Mouse (Mus musculus) hindbrain, embryonic 15.5 days (tissue): ENCODE measurements around the gene Exoc8. TPM values are rescaled to one million over a fixed set of nuclear protein-coding genes. Genes with fewer than 3 reads are reported as not detected.

ENCODE experiments used
- ATAC-seq: fragments of 200-750 bp; cut with Nextera tagmentation; 2 replicates; pipeline ENCODE4 v1.8.0; 2017; ENCODE audit warnings: low read depth, moderate number of reproducible peaks, moderate TSS enrichment; ENCODE audit not compliant: low FRiP score
- H3K27ac ChIP-seq: fragments of 300-500 bp; sonication (generic); replicated peaks from 2 replicates; pipeline ENCODE4 v1.5.1; 2015; ENCODE audit warnings: mild to moderate bottlenecking, inconsistent platforms
- H3K27me3 ChIP-seq: fragments of 300-500 bp; sonication (generic); 2 replicates; pipeline ENCODE4 v1.6.1; 2015; ENCODE audit warnings: control low read depth, inconsistent platforms
- H3K36me3 ChIP-seq: fragments of 300-500 bp; sonication (generic); 2 replicates; pipeline ENCODE4 v1.6.1; 2015; ENCODE audit warnings: control low read depth, inconsistent platforms
- H3K4me1 ChIP-seq: fragments of 300-500 bp; sonication (generic); replicated peaks from 2 replicates; pipeline ENCODE4 v1.6.1; 2015; ENCODE audit warnings: control low read depth, inconsistent platforms
- H3K4me2 ChIP-seq: fragments of 300-500 bp; sonication (generic); 2 replicates; pipeline ENCODE4 v1.6.1; 2015; ENCODE audit warnings: moderate library complexity, mild to moderate bottlenecking, inconsistent platforms
- H3K4me3 ChIP-seq: fragments of 300-500 bp; sonication (generic); 2 replicates; pipeline ENCODE4 v1.5.1; 2015; ENCODE audit warnings: mild to moderate bottlenecking, inconsistent platforms
- H3K9ac ChIP-seq: fragments of 300-500 bp; sonication (generic); 2 replicates; pipeline ENCODE4 v1.6.1; 2015; ENCODE audit warnings: inconsistent platforms
- H3K9me3 ChIP-seq: fragments of 300-500 bp; sonication (generic); 2 replicates; pipeline ENCODE4 v1.6.1; 2016; ENCODE audit warnings: control low read depth, inconsistent platforms
- WGBS: fragments of 180-500 bp; shearing (Covaris S2); methylation state at CpG from one replicate; pipeline ENCODE4 v1.1.7; 2015; 5-methylcytosine and 5-hydroxymethylcytosine counted together
- polyA plus RNA-seq: library from polyadenylated mRNA; unstranded; fragments of >200 nt; fragmentation: Nextera tagmentation; extraction: Ambion mirVana; gene quantifications from 2 replicates; pipeline ENCODE4 v1.2.1, GENCODE M21; 2015

Exoc8 gene
- polyA plus RNA-seq, 1 experiment from 2014 or later: 15.2 TPM

- 82% methylated on average over 15 of the region's 15 CpGs for WGBS
- no peak overlapping the region for H3K4me3 ChIP-seq
These were observed 26.6 kb upstream of the Exoc8 start for GRCm38 (mm10) chr8:124923971-124924652.

GRCm38 (mm10) chr8:124922490-124923089 is 25.1 kb upstream of the Exoc8 start:
- Histone ChIP-seq H3K4me1 (peaks cover 20% of the 10 kb centered on the region), H3K9me3 (no peaks in the 10 kb centered on the region), H3K27me3 (no peaks in the 10 kb centered on the region), H3K36me3 (no peaks in the 10 kb centered on the region), H3K9ac (no peak overlapping the region), H3K4me3 (no peak overlapping the region), H3K4me2 (no peak overlapping the region), H3K27ac (no peak overlapping the region)
- 68% methylated on average over 11 of the region's 11 CpGs for WGBS
- ATAC-seq: no peak

More at GRCm38 (mm10) chr8:124923971-124924652, 26.6 kb upstream of the Exoc8 start:
- Histone ChIP-seq H3K27me3 (no peaks in the 10 kb centered on the region), H3K9ac (no peak overlapping the region), H3K4me1 (peaks cover 15% of the 10 kb centered on the region), H3K36me3 (no peaks in the 10 kb centered on the region), H3K4me2 (no peak overlapping the region), H3K27ac (no peak overlapping the region), H3K9me3 (no peaks in the 10 kb centered on the region)
- no peak for ATAC-seq

- no peaks in the 10 kb centered on the region for H3K9me3 ChIP-seq
- ATAC-seq: no peak
- H3K36me3 ChIP-seq: no peaks in the 10 kb centered on the region
- no peaks in the 10 kb centered on the region for H3K27me3 ChIP-seq
- H3K4me1 ChIP-seq: peaks cover 20% of the 10 kb centered on the region
- H3K9ac ChIP-seq: no peak overlapping the region
- H3K4me3 ChIP-seq: no peak overlapping the region
- 80% methylated on average over 18 of the region's 18 CpGs for WGBS
- no peak overlapping the region for H3K4me2 ChIP-seq
- no peak overlapping the region for H3K27ac ChIP-seq
These were observed 24.1 kb upstream of the Exoc8 start for GRCm38 (mm10) chr8:124921369-124922279.

- no peak for ATAC-seq
- H3K9me3 ChIP-seq: no peaks in the 10 kb centered on the region
- peaks cover 22% of the 10 kb centered on the region for H3K36me3 ChIP-seq
- H3K4me1 ChIP-seq: peaks cover 15% of the 10 kb centered on the region
- H3K27ac ChIP-seq: no peak overlapping the region
- no peaks in the 10 kb centered on the region for H3K27me3 ChIP-seq
- 77% methylated on average over 18 of the region's 18 CpGs for WGBS
- H3K4me2 ChIP-seq: no peak overlapping the region
- H3K4me3 ChIP-seq: no peak overlapping the region
- H3K9ac ChIP-seq: no peak overlapping the region
These were observed 20.4 kb upstream of the Exoc8 start for GRCm38 (mm10) chr8:124917741-124918484.

- ATAC-seq: no peak
- Histone ChIP-seq H3K4me3 (no peak overlapping the region), H3K9me3 (no peaks in the 10 kb centered on the region), H3K27me3 (no peaks in the 10 kb centered on the region), H3K4me2 (no peak overlapping the region), H3K27ac (no peak overlapping the region), H3K4me1 (0 out of 2 replicates have a peak, but pooled peaks cover 5% of the 10 kb centered on the region), H3K36me3 (peaks cover 48% of the 10 kb centered on the region), H3K9ac (no peak overlapping the region)
- WGBS: 97% methylated on average over 5 of the region's 5 CpGs
These were observed 16.6 kb upstream of the Exoc8 start for GRCm38 (mm10) chr8:124914061-124914460.

- H3K4me2 ChIP-seq: no peak overlapping the region
- H3K4me3 ChIP-seq: no peak overlapping the region
- H3K36me3 ChIP-seq: peaks cover 62% of the 10 kb centered on the region
- H3K9ac ChIP-seq: no peak overlapping the region
- no peaks in the 10 kb centered on the region for H3K27me3 ChIP-seq
- ATAC-seq: no peak
- H3K27ac ChIP-seq: no peak overlapping the region
- no peaks in the 10 kb centered on the region for H3K9me3 ChIP-seq
- 77% methylated on average over 17 of the region's 17 CpGs for WGBS
- H3K4me1 ChIP-seq: no peaks in the 10 kb centered on the region
These were observed 14.7 kb upstream of the Exoc8 start for GRCm38 (mm10) chr8:124911938-124912872.

GRCm38 (mm10) chr8:124910349-124910748 is 12.8 kb upstream of the Exoc8 start:
- no peaks in the 10 kb centered on the region for H3K27me3 ChIP-seq
- ATAC-seq: no peak
- H3K4me1 ChIP-seq: 0 out of 2 replicates have a peak, but pooled peaks cover 2% of the 10 kb centered on the region
- no peak overlapping the region for H3K9ac ChIP-seq
- peaks cover 68% of the 10 kb centered on the region for H3K36me3 ChIP-seq
- no peak overlapping the region for H3K4me2 ChIP-seq
- WGBS: 86% methylated on average over 10 of the region's 10 CpGs
- no peaks in the 10 kb centered on the region for H3K9me3 ChIP-seq
- no peak overlapping the region for H3K4me3 ChIP-seq
- no peak overlapping the region for H3K27ac ChIP-seq

- Histone ChIP-seq H3K9me3 (no peaks in the 10 kb centered on the region), H3K4me1 (0 out of 2 replicates have a peak, but pooled peaks cover 3% of the 10 kb centered on the region), H3K27ac (no peak overlapping the region), H3K9ac (no peak overlapping the region), H3K36me3 (peaks cover 64% of the 10 kb centered on the region), H3K4me3 (no peak overlapping the region), H3K4me2 (no peak overlapping the region), H3K27me3 (no peaks in the 10 kb centered on the region)
- no peak for ATAC-seq
- WGBS: 95% methylated on average over 16 of the region's 16 CpGs
These were observed 12.4 kb upstream of the Exoc8 start for GRCm38 (mm10) chr8:124909936-124910335.

GRCm38 (mm10) chr8:124905482-124905881 is 8.0 kb upstream of the Exoc8 start:
- Histone ChIP-seq H3K27me3 (no peaks in the 10 kb centered on the region), H3K9ac (no peak overlapping the region), H3K4me1 (0 out of 2 replicates have a peak, but pooled peaks cover 3% of the 10 kb centered on the region), H3K4me3 (no peak overlapping the region), H3K4me2 (no peak overlapping the region), H3K36me3 (peaks cover 62% of the 10 kb centered on the region), H3K27ac (no peak overlapping the region), H3K9me3 (no peaks in the 10 kb centered on the region)
- ATAC-seq: no peak
- WGBS: 95% methylated on average over 2 of the region's 2 CpGs

- Histone ChIP-seq H3K4me3 (no peak overlapping the region), H3K27ac (no peak overlapping the region), H3K36me3 (peaks cover 55% of the 10 kb centered on the region), H3K9ac (no peak overlapping the region), H3K4me2 (no peak overlapping the region), H3K9me3 (no peaks in the 10 kb centered on the region), H3K27me3 (no peaks in the 10 kb centered on the region), H3K4me1 (peaks cover 17% of the 10 kb centered on the region)
- no peak for ATAC-seq
- 96% methylated on average over 15 of the region's 15 CpGs for WGBS
These were observed 5.7 kb upstream of the Exoc8 start for GRCm38 (mm10) chr8:124903198-124903597.
